Mouse (Mus musculus): ENCODE data around the gene Ccdc83. TPM values are rescaled to one million over a fixed set of nuclear protein-coding genes. Genes with fewer than 3 reads are reported as not detected.

Ccdc83 gene
- total RNA-seq, 2 experiments from 2014 or later: not detected

- DNase-seq: no peak
Observed at GRCm38 (mm10) chr7:90259899-90260298, 5.7 kb downstream of the Ccdc83 start.

GRCm38 (mm10) chr7:90258701-90259100 lies 6.9 kb downstream of the Ccdc83 start:
- no peak for DNase-seq

GRCm38 (mm10) chr7:90252946-90253345 lies 12.6 kb downstream of the Ccdc83 start:
- no peak for DNase-seq

GRCm38 (mm10) chr7:90243643-90244042 lies 21.9 kb downstream of the Ccdc83 start:
- no peak for DNase-seq

GRCm38 (mm10) chr7:90243151-90243550 lies 22.4 kb downstream of the Ccdc83 start:
- no peak for DNase-seq

GRCm38 (mm10) chr7:90236289-90236905 lies 29.2 kb downstream of the Ccdc83 start:
- no peak for DNase-seq

GRCm38 (mm10) chr7:90233921-90234320 lies 31.7 kb downstream of the Ccdc83 start:
- no peak for DNase-seq

GRCm38 (mm10) chr7:90231431-90231830 lies 34.1 kb downstream of the Ccdc83 start:
- no peak for DNase-seq

- DNase-seq: peak; percentile 24
Observed at GRCm38 (mm10) chr7:90228884-90229283, 36.7 kb downstream of the Ccdc83 start.

- DNase-seq: no peak
Observed at GRCm38 (mm10) chr7:90228075-90228474, 37.5 kb downstream of the Ccdc83 start.

- no peak for DNase-seq
Observed at GRCm38 (mm10) chr7:90221487-90221886, 44.1 kb downstream of the Ccdc83 start.

- DNase-seq: no peak
Observed at GRCm38 (mm10) chr7:90218122-90218521, 47.5 kb downstream of the Ccdc83 start.

GRCm38 (mm10) chr7:90216511-90216910 lies 49.1 kb downstream of the Ccdc83 start:
- DNase-seq: no peak

- DNase-seq: no peak
Observed at GRCm38 (mm10) chr7:90210947-90211346, 54.6 kb downstream of the Ccdc83 start.

GRCm38 (mm10) chr7:90210116-90210515 lies 55.5 kb downstream of the Ccdc83 start:
- peak; percentile 61 for DNase-seq

GRCm38 (mm10) chr7:90203914-90204313 lies 61.7 kb downstream of the Ccdc83 start:
- no peak for DNase-seq

- DNase-seq: no peak
Observed at GRCm38 (mm10) chr7:90201877-90202465, 63.6 kb downstream of the Ccdc83 start.

GRCm38 (mm10) chr7:90200251-90200650 lies 65.3 kb downstream of the Ccdc83 start:
- no peak for DNase-seq

- no peak for DNase-seq
Observed at GRCm38 (mm10) chr7:90180635-90181034, 84.9 kb downstream of the Ccdc83 start.

GRCm38 (mm10) chr7:90175576-90175975 lies 90.0 kb downstream of the Ccdc83 start:
- no peak for DNase-seq

Measured in adrenal gland, postnatal 10 days (tissue).